Mouse (Mus musculus) limb, embryonic 14.5 days (tissue): ENCODE results near the gene Atl1. TPM values are rescaled to one million over a fixed set of nuclear protein-coding genes. Genes with fewer than 3 reads are reported as not detected.

Experiments used
- ATAC-seq: fragments of 200-750 bp; cut with Nextera tagmentation; 2 replicates; pipeline ENCODE4 v1.8.0; 2017; ENCODE audit warnings: low read depth, moderate number of reproducible peaks, moderate TSS enrichment; ENCODE audit not compliant: low FRiP score
- DNase-seq: peaks from one replicate; pipeline ENCODE4 v3.0.0-alpha.2; 2015; ENCODE audit warnings: low spot score
- H3K27ac ChIP-seq: fragments of 300-500 bp; sonication (generic); replicated peaks from 2 replicates; pipeline ENCODE4 v1.5.1; 2014; ENCODE audit warnings: low read depth, mild to moderate bottlenecking, low read length, moderate library complexity, mixed read lengths
- H3K27me3 ChIP-seq: fragments of 300-500 bp; sonication (generic); 2 replicates; pipeline ENCODE4 v1.6.1; 2014; ENCODE audit warnings: low read length, mixed read lengths; ENCODE audit not compliant: control insufficient read depth, insufficient read depth
- H3K36me3 ChIP-seq: fragments of 300-500 bp; sonication (generic); 2 replicates; pipeline ENCODE4 v1.6.1; 2014; ENCODE audit warnings: mild to moderate bottlenecking, low read length, moderate library complexity, mixed read lengths; ENCODE audit not compliant: control insufficient read depth, insufficient read depth
- H3K4me1 ChIP-seq: fragments of 300-500 bp; sonication (generic); 2 replicates; pipeline ENCODE4 v1.6.1; 2014; ENCODE audit warnings: antibody characterized with exemption, low read length, mixed read lengths; ENCODE audit not compliant: control insufficient read depth, insufficient read depth
- H3K4me2 ChIP-seq: fragments of 300-500 bp; sonication (generic); replicated peaks from 2 replicates; pipeline ENCODE4 v1.6.1; 2014; ENCODE audit warnings: low read depth, mild to moderate bottlenecking, low read length, moderate library complexity; ENCODE audit not compliant: severe bottlenecking
- H3K4me3 ChIP-seq: fragments of 300-500 bp; sonication (generic); replicated peaks from 2 replicates; pipeline ENCODE4 v1.5.1; 2014; ENCODE audit warnings: low read length
- H3K9ac ChIP-seq: fragments of 300-500 bp; sonication (generic); 2 replicates; pipeline ENCODE4 v1.6.1; 2014; ENCODE audit warnings: mild to moderate bottlenecking, low read depth, low read length, moderate library complexity; ENCODE audit not compliant: severe bottlenecking
- H3K9me3 ChIP-seq: fragments of 300-500 bp; sonication (generic); 2 replicates; pipeline ENCODE4 v1.6.1; 2016; ENCODE audit warnings: low read length; ENCODE audit not compliant: control insufficient read depth
- POLR2A ChIP-seq: fragments of 200-500 bp; IDR thresholded peaks from 2 replicates; pipeline ENCODE4 v1.8.0; 2012; ENCODE audit warnings: inconsistent platforms, mild to moderate bottlenecking, moderate library complexity, borderline replicate concordance; ENCODE audit not compliant: insufficient read depth, insufficient read length; ENCODE audit errors: extremely low read depth
- WGBS: fragments of 180-500 bp; shearing (Covaris S2); extraction: QIAGEN DNeasy Blood & Tissue Kit; methylation state at CpG from one replicate; pipeline ENCODE4 v1.1.7; 2014; 5-methylcytosine and 5-hydroxymethylcytosine counted together
- polyA plus RNA-seq, 2 experiments: library from polyadenylated mRNA; depleted of rRNA in 1 of 2; stranded (reverse) in 1 of 2; unstranded in 1 of 2; fragments of >200 nt; fragmentation: Nextera tagmentation in 1 of 2; extraction: Ambion mirVana in 1 of 2; gene quantifications; 2 replicates each; pipeline versions ENCODE4 v1.2.1 to v1.2.3; 2012 to 2014

The Atl1 gene
- polyA plus RNA-seq, 2 experiments, result 5.8 to 6.4 TPM

DNA sequence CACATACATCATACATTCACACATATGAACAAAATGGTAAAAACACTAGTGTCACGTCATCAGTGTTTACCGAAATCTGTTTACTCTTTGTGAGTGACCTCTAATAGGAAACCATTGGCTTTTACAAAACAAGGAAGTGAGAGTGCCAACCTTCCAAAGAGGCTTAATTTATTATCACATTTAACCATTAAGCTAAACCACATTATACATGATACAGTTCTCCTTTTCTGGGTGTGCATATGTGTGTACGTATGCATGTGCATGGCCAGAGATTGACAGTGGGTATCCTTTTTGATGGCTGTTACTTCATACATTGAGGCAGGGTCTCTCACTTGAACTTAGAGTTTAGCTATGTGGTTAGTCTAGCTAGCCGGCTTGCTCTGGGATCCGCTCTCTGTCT, 20.8 kb upstream of the Atl1 start:
- TF ChIP-seq POLR2A, result no peak
- H3K27ac ChIP-seq, result no peak overlapping the region
- ATAC-seq, result no peak
- H3K36me3 ChIP-seq, result peaks cover 23% of the 10 kb centered on the region
- 97% methylated on average over 5 of the region's 5 CpGs for WGBS
- no peaks in the 10 kb centered on the region for H3K9me3 ChIP-seq
- no peak for DNase-seq
- H3K4me1 ChIP-seq, result no peaks in the 10 kb centered on the region
- H3K27me3 ChIP-seq, result no peaks in the 10 kb centered on the region
- H3K9ac ChIP-seq, result no peak overlapping the region
- no peak overlapping the region for H3K4me3 ChIP-seq
- H3K4me2 ChIP-seq, result no peak overlapping the region

DNA sequence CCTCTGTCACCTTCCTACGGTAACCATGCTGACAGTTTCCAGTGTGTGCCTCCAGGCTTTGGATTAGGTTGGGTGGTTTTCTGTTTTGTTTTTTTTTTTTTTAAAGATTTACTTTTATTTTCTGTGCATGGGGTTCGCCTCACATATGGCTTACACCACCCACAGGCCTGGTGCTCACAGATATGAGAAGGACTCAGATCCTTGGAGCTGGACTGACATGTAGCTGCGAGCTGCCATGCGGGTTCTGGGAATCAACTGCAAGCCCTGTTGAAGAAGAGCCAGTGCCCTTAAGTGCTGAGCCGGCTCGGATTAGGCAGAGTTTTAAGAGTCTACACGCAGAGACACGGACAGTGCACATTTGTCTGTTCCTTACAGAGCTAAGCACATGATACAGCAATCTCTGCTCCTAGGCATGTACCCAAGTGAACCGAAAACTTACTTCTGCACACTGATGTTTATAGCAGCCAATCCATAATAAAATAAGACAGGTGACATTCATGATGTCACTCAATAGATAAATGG, 14.5 kb upstream of the Atl1 start:
- peaks cover 21% of the 10 kb centered on the region for H3K4me1 ChIP-seq
- no peak for TF ChIP-seq POLR2A
- no peaks in the 10 kb centered on the region for H3K27me3 ChIP-seq
- no peak overlapping the region for H3K27ac ChIP-seq
- H3K4me2 ChIP-seq, result no peak overlapping the region
- DNase-seq, result no peak
- H3K36me3 ChIP-seq, result peaks cover 3% of the 10 kb centered on the region; the same call in 1 of the 2 replicates
- WGBS, result 75% methylated on average over 9 of the region's 9 CpGs
- ATAC-seq, result no peak
- no peaks in the 10 kb centered on the region for H3K9me3 ChIP-seq
- no peak overlapping the region for H3K4me3 ChIP-seq
- no peak overlapping the region for H3K9ac ChIP-seq

DNA sequence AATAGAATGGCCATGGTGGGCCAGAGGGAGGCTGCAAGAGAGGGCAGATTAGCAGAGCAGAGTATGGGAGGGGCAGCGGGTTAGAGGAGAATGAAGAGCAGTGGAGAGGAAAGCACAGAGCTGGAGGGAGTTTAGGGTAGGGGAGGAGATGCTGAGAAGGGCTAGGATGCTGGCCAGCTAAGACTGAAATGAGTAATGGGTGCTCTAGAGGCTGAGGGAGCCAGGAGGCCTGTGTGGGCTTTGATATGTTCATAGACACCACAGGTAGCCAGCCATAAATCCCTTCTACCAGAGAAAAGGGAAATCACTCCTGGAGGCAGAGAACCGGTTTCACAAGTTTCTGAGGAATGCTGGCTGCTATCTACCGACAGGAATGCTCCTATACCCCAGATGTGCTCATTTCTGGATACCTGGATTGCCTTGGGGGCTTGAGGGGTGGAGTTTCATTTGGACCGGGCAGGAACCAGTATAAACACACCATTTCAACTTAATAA, 13.2 kb upstream of the Atl1 start:
- ATAC-seq, result no peak
- H3K27ac ChIP-seq, result peak overlapping the region; percentile 55
- H3K4me2 ChIP-seq, result peak overlapping the region; percentile 11; the same call in 1 of the 2 replicates

DNA sequence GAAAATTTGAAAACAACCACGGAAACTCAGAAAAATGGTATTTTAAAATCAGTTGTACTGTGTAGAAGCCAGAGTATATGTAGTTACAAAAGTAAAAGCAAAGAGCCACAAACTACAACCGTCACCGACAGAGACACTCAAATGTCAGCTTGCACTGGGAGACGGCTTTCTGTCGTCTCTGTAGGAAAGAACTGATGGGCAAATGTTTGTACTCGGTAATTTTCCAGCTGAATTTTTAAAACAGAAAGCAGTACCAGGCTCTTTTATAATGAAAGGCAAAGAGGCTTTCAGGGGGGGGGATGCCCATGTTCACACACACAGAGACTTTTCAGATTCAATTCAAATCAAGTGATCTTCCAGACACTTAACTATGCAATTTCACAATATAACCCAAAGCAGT, 12.7 kb upstream of the Atl1 start:
- TF ChIP-seq POLR2A, result no peak
- H3K4me3 ChIP-seq, result no peak overlapping the region
- no peak for ATAC-seq
- H3K9me3 ChIP-seq, result no peaks in the 10 kb centered on the region
- WGBS, result 17% methylated on average over 6 of the region's 6 CpGs
- H3K4me1 ChIP-seq, result peaks cover 21% of the 10 kb centered on the region
- no peak for DNase-seq
- peak overlapping the region; percentile 11; the same call in 1 of the 2 replicates for H3K4me2 ChIP-seq
- H3K27me3 ChIP-seq, result no peaks in the 10 kb centered on the region
- no peaks in the 10 kb centered on the region for H3K36me3 ChIP-seq
- H3K27ac ChIP-seq, result peak overlapping the region; percentile 55
- H3K9ac ChIP-seq, result 0 out of 2 replicates have a peak overlapping the region, but pooled peaks have one; percentile 9

More for the DNA sequence above, 13.2 kb upstream of the Atl1 start:
- H3K36me3 ChIP-seq, result no peaks in the 10 kb centered on the region
- 9% methylated on average over 4 of the region's 4 CpGs for WGBS
- 0 out of 2 replicates have a peak overlapping the region, but pooled peaks have one; percentile 9 for H3K9ac ChIP-seq
- H3K4me3 ChIP-seq, result no peak overlapping the region
- no peaks in the 10 kb centered on the region for H3K27me3 ChIP-seq
- TF ChIP-seq POLR2A, result no peak
- no peaks in the 10 kb centered on the region for H3K9me3 ChIP-seq
- H3K4me1 ChIP-seq, result peaks cover 21% of the 10 kb centered on the region
- DNase-seq, result peak; percentile 63

DNA sequence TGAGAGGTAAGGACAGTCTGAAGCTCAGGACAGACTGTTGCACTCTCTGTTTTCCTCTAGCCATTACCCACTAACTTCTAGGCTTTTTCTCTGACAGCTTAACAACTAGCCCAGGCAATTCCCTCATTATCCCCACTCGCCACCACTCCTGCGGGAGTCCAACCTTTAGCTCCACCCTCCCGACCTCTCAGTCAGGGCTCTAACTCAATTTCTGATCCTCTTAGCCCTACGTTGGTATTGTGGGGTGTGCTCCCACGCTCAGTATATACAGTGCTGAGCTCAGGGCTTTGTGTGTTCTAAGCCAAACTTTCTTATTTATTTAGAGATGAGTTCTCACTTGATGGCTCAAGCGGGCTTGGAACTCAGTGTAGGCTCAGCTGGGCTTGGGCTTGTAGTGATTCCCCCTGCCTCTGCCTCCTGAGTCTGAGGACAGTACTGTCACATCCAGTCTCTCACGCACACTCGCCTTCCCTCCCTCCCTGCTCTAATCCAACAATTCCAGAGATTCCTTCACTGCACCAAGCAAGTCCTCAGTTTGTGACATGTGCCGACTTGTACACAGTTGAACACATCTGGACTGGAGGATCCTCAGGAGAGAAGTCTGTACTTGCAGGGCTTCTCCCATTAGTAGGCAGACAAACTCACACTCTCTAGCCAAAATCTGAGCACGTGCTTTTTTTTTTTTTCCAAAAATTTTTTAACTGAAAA, 11.1 kb upstream of the Atl1 start:
- Histone ChIP-seq H3K4me3 (no peak overlapping the region), H3K9ac (no peak overlapping the region), H3K27ac (peak overlapping the region; percentile 43; the same call in 1 of the 2 replicates), H3K9me3 (no peaks in the 10 kb centered on the region), H3K36me3 (0 out of 2 replicates have a peak, but pooled peaks cover 4% of the 10 kb centered on the region), H3K4me2 (no peak overlapping the region), H3K4me1 (peaks cover 21% of the 10 kb centered on the region), H3K27me3 (no peaks in the 10 kb centered on the region)
- DNase-seq, result peak; percentile 44
- no peak for TF ChIP-seq POLR2A
- WGBS, result 33% methylated on average over 10 of the region's 10 CpGs
- no peak for ATAC-seq
